Mouse (Mus musculus) MEL (cell line): ENCODE measurements at regions not wholly inside any gene's neighbourhood (a gene's known extent, or its start where the extent isn't known, plus 50 kb on each side); places are given as distances from the start of the nearest gene placed in this dataset.

Experiments used
- DNase-seq: peaks from one replicate; pipeline ENCODE4 v3.0.0; 2011; ENCODE audit warnings: low read depth, low spot score
- H3K27ac ChIP-seq: 2 replicates; pipeline ENCODE4 v1.5.1; 2012; ENCODE audit warnings: low read depth, mild to moderate bottlenecking, control low read depth, low read length, moderate library complexity; ENCODE audit not compliant: control insufficient read depth
- H3K27me3 ChIP-seq, 2 experiments: fragments of 150-350 bp in 1 of 2; sonication (generic) in 1 of 2; 2 replicates each; pipeline ENCODE4 v1.6.1; 2012; ENCODE audit warnings: low read length in 2 of 2, mild to moderate bottlenecking in 2 of 2, improper control_type of control experiment in 1 of 2, moderate library complexity in 1 of 2; ENCODE audit not compliant: insufficient read depth in 2 of 2, control insufficient read depth in 1 of 2
- H3K36me3 ChIP-seq, 2 experiments: 2 replicates each; pipeline ENCODE4 v1.6.1; 2012 to 2014; ENCODE audit warnings: low read length in 2 of 2, improper control_type of control experiment in 1 of 2, inconsistent platforms in 1 of 2, mild to moderate bottlenecking in 1 of 2; ENCODE audit not compliant: insufficient read depth in 2 of 2, control insufficient read depth in 1 of 2
- H3K4me1 ChIP-seq, 2 experiments: fragments of 150-350 bp in 1 of 2; sonication (generic) in 1 of 2; 2 replicates each; pipeline ENCODE4 v1.6.1; 2012; ENCODE audit warnings: low read length in 2 of 2, improper control_type of control experiment in 1 of 2, mild to moderate bottlenecking in 1 of 2; ENCODE audit not compliant: insufficient read depth in 2 of 2, control insufficient read depth in 1 of 2
- H3K4me3 ChIP-seq, 2 experiments: fragments of 150-350 bp in 1 of 2; sonication (generic) in 1 of 2; 2 replicates each; pipeline ENCODE4 v1.5.1; 2012; ENCODE audit warnings: low read depth in 2 of 2, low read length in 2 of 2, mild to moderate bottlenecking in 2 of 2, moderate library complexity in 2 of 2, control low read depth in 1 of 2, improper control_type of control experiment in 1 of 2; ENCODE audit not compliant: control insufficient read depth in 1 of 2, insufficient read depth in 1 of 2
- H3K79me2 ChIP-seq: 2 replicates; pipeline ENCODE4 v1.6.1; 2012; ENCODE audit warnings: mild to moderate bottlenecking, low read length, moderate library complexity; ENCODE audit not compliant: control insufficient read depth, poor library complexity, insufficient read depth
- H3K9ac ChIP-seq: 2 replicates; pipeline ENCODE4 v1.6.1; 2012; ENCODE audit warnings: low read depth, mild to moderate bottlenecking, control low read depth, low read length, moderate library complexity; ENCODE audit not compliant: control insufficient read depth, poor library complexity, severe bottlenecking
- H3K9me3 ChIP-seq: fragments of 150-350 bp; sonication (generic); replicated peaks from 2 replicates; pipeline ENCODE4 v1.6.1; 2012; ENCODE audit warnings: mild to moderate bottlenecking, low read length, improper control_type of control experiment, moderate library complexity; ENCODE audit not compliant: insufficient read depth
- CHD2 ChIP-seq: IDR thresholded peaks from 2 replicates; pipeline ENCODE4 v1.6.1; 2011; ENCODE audit warnings: low read length, improper control_type of control experiment
- ETS1 ChIP-seq: IDR thresholded peaks from 2 replicates; pipeline ENCODE4 v1.6.1; 2012; ENCODE audit warnings: low read depth, mild to moderate bottlenecking, inconsistent platforms, low read length, improper control_type of control experiment, moderate library complexity
- MAFK ChIP-seq: IDR thresholded peaks from 2 replicates; pipeline ENCODE4 v1.6.1; 2011; ENCODE audit warnings: low read depth, mild to moderate bottlenecking, low read length, improper control_type of control experiment, borderline replicate concordance
- MAZ ChIP-seq: IDR thresholded peaks from 2 replicates; pipeline ENCODE4 v1.6.1; 2012; ENCODE audit warnings: low read depth, mild to moderate bottlenecking, inconsistent platforms, low read length, improper control_type of control experiment
- MEF2A ChIP-seq: IDR thresholded peaks from 2 replicates; pipeline ENCODE4 v1.6.1; 2014; ENCODE audit warnings: low read depth, mild to moderate bottlenecking, inconsistent platforms, low read length, improper control_type of control experiment; ENCODE audit not compliant: poor library complexity, insufficient replicate concordance, severe bottlenecking; ENCODE audit errors: extremely low read depth
- MXI1 ChIP-seq: IDR thresholded peaks from 2 replicates; pipeline ENCODE4 v1.6.1; 2011; ENCODE audit warnings: mild to moderate bottlenecking, low read depth, low read length, improper control_type of control experiment
- NELFE ChIP-seq: IDR thresholded peaks from 2 replicates; pipeline ENCODE4 v1.6.1; 2011; ENCODE audit warnings: low read depth, low read length, improper control_type of control experiment
- SIN3A ChIP-seq: IDR thresholded peaks from 2 replicates; pipeline ENCODE4 v1.6.1; 2012; ENCODE audit warnings: low read length, improper control_type of control experiment, inconsistent platforms
- SMC3 ChIP-seq: IDR thresholded peaks from 2 replicates; pipeline ENCODE4 v1.6.1; 2011; ENCODE audit warnings: low read depth, low read length, improper control_type of control experiment
- TBP ChIP-seq: IDR thresholded peaks from 2 replicates; pipeline ENCODE4 v1.8.0; 2011; ENCODE audit warnings: low read depth, low read length, improper control_type of control experiment
- ZC3H11A ChIP-seq: IDR thresholded peaks from 2 replicates; pipeline ENCODE4 v1.6.1; 2012; ENCODE audit warnings: low read depth, mild to moderate bottlenecking, inconsistent platforms, low read length, improper control_type of control experiment
- ZKSCAN1 ChIP-seq: IDR thresholded peaks from 2 replicates; pipeline ENCODE4 v1.6.1; 2012; ENCODE audit warnings: low read depth, mild to moderate bottlenecking, inconsistent platforms, low read length, improper control_type of control experiment, moderate library complexity
- ZMIZ1 ChIP-seq: IDR thresholded peaks from 2 replicates; pipeline ENCODE4 v1.6.1; 2012; ENCODE audit warnings: low read depth, mild to moderate bottlenecking, inconsistent platforms, low read length, improper control_type of control experiment, moderate library complexity

DNA sequence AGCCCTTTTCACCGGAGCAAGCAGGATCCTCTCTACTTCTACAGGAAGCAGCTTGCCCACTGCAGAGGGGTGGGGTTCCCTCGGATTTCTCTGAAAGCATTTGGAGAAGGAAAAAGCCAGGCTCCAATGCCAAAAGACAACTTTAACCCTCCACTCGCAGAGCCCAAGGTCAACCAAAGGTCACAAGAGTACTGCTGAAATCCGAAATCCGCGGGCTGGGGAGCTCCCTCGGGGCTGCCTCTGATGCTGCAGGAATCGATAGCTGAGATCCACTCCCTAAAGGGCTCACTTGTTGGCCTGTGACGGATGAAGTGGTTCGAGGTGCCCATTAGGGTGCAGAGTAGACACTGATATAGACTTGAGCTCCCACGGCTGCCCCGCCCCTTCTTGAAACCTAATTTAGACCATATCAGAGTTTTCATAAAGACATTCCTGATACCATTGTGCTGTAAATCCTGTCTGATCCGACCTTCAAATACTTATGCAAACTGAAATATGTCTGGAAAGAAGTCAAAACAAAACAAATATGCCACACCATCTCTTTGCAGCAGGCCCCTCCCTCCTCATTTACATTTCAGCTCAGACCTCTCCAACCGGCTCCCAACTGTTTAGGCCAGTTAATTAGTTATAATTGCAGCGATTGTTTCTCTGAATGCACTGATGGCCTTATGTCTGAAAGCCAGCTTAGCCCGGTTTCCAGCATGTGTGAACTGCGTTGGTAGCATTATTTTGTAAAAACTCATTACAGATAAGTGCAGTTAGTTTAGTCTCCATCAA is 170.8 kb upstream of the Map3k1 start:
- Histone ChIP-seq H3K9me3 (no peaks in the 10 kb centered on the region), H3K9ac (peak overlapping the region; percentile 3; the same call in 1 of the 2 replicates), H3K27ac (0 out of 2 replicates have a peak overlapping the region, but pooled peaks have one; percentile 13), H3K27me3 (no peaks in the 10 kb centered on the region; a peak in 1 of 4 replicates), H3K36me3 (no peaks in the 10 kb centered on the region), H3K4me3 (peak overlapping the region; percentile 45 to 51), H3K4me1 (0 out of 4 replicates have a peak, but pooled peaks cover 0 to 3% of the 10 kb centered on the region in 2 experiments), H3K79me2 (no peaks in the 10 kb centered on the region)
- TF ChIP-seq MXI1 (peak; percentile 12; the same call in 1 of the 2 replicates), MEF2A (no peak)
- peak; percentile 36 for DNase-seq

DNA sequence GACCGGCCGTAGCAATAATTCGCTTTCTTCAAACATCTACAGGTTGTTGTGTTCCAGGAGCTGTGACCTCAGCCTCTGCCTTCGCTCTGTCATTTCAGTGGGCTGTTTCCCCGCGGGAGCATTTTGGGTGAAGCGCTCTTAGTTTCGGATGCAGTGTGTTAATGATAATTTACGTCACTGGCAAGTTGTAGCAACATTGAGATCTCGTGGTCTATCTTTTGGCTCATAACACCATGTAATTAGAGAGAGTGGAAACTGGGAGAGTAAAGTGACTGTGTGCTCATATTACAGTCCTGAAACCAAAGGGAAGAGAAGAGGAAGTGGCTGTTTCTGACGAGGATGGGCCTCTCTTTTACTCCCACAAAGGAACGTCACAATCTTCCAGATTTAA is 171.4 kb upstream of the Map3k1 start:
- no peaks in the 10 kb centered on the region for H3K79me2 ChIP-seq
- no peaks in the 10 kb centered on the region for H3K9me3 ChIP-seq
- peak; percentile 48 for DNase-seq

DNA sequence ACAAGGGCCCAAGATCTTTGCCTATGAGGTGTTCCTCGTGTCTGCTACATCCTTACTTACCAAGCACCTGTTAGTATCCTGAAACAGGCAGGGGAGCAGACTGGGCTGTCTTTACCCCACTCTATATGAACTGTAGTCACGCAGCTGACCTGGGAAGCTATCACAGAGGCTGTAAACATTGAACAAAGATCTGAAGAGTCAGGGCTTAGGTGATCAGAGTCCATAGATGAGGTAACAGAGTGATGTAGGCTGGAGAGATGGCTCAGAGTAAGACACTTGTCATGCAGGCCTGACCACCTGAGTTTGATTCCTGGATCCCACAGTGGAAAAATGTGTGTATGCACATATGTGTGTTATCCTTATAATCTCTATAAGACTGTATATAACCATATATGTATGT is 172.3 kb upstream of the Map3k1 start:
- H3K4me1 ChIP-seq, result 0 out of 4 replicates have a peak, but pooled peaks cover 0 to 3% of the 10 kb centered on the region in 2 experiments

More for the DNA sequence above, 171.4 kb upstream of the Map3k1 start:
- Histone ChIP-seq H3K27ac (0 out of 2 replicates have a peak overlapping the region, but pooled peaks have one; percentile 13), H3K36me3 (no peaks in the 10 kb centered on the region), H3K4me1 (0 out of 4 replicates have a peak, but pooled peaks cover 0 to 3% of the 10 kb centered on the region in 2 experiments), H3K4me3 (peak overlapping the region; percentile 45 to 51), H3K27me3 (no peaks in the 10 kb centered on the region; a peak in 1 of 4 replicates), H3K9ac (peak overlapping the region; percentile 3; the same call in 1 of the 2 replicates)
- TF ChIP-seq ZKSCAN1, result no peak
- no peak for TF ChIP-seq MAZ
- TF ChIP-seq SMC3, result no peak
- TF ChIP-seq NELFE, result no peak
- TF ChIP-seq MAFK, result no peak
- no peak for TF ChIP-seq ZMIZ1
- TF ChIP-seq ZC3H11A, result no peak
- no peak for TF ChIP-seq TBP
- no peak for TF ChIP-seq CHD2
- TF ChIP-seq SIN3A, result no peak

More for the DNA sequence above, 172.3 kb upstream of the Map3k1 start:
- DNase-seq, result no peak
- no peaks in the 10 kb centered on the region for H3K36me3 ChIP-seq
- H3K4me3 ChIP-seq, result no peak overlapping the region
- H3K79me2 ChIP-seq, result no peaks in the 10 kb centered on the region
- no peak overlapping the region for H3K9ac ChIP-seq
- H3K9me3 ChIP-seq, result no peaks in the 10 kb centered on the region
- H3K27me3 ChIP-seq, result no peaks in the 10 kb centered on the region; a peak in 1 of 4 replicates
- TF ChIP-seq ETS1, result no peak
- H3K27ac ChIP-seq, result no peak overlapping the region
